Mouse (Mus musculus): ENCODE measurements around the gene Arrdc2. TPM values are rescaled to one million over a fixed set of nuclear protein-coding genes. Genes with fewer than 3 reads are reported as not detected.

The Arrdc2 gene
- polyA plus RNA-seq, 1 experiment: 12.1 TPM

- Histone ChIP-seq H3K4me1 (ENCODE audit: control insufficient read depth, insufficient read depth, low read length) (peaks cover 4% of the 10 kb centered on the region), H3K4me3 (ENCODE audit: low read depth, low read length) (peak overlapping the region; percentile 88), H3K36me3 (ENCODE audit: control insufficient read depth, insufficient read depth, low read length, poor library complexity, severe bottlenecking) (no peaks in the 10 kb centered on the region; the same call in 1 of the 2 replicates), H3K27me3 (ENCODE audit: control insufficient read depth, insufficient read depth, low read length, poor library complexity, severe bottlenecking) (no peaks in the 10 kb centered on the region), H3K27ac (ENCODE audit: insufficient read depth, low read length) (peak overlapping the region; percentile 64), H3K9me3 (replicated peaks; ENCODE audit: control insufficient read depth, insufficient read depth, low read length, poor library complexity, severe bottlenecking) (no peaks in the 10 kb centered on the region), H3K9ac (ENCODE audit: low read depth, poor library complexity, severe bottlenecking) (peak overlapping the region; percentile 80)
- TF ChIP-seq CTCF (IDR thresholded peaks at IDR 0.05; ENCODE audit: low read depth, low read length) (no peak), EP300 (IDR thresholded peaks at IDR 0.05; ENCODE audit: insufficient read depth, low read depth, low read length) (no peak), POLR2A (IDR thresholded peaks at IDR 0.05; ENCODE audit: insufficient read depth, low read length) (no peak)
Measured at GRCm38 (mm10) chr8:70872643-70873363, 33.3 kb upstream of the Arrdc2 start.

- H3K27me3 ChIP-seq (ENCODE audit: control insufficient read depth, insufficient read depth, low read length, poor library complexity, severe bottlenecking): no peaks in the 10 kb centered on the region
- H3K9me3 ChIP-seq (replicated peaks; ENCODE audit: control insufficient read depth, insufficient read depth, low read length, poor library complexity, severe bottlenecking): no peaks in the 10 kb centered on the region
- TF ChIP-seq CTCF (IDR thresholded peaks at IDR 0.05; ENCODE audit: low read depth, low read length) (no peak), POLR2A (IDR thresholded peaks at IDR 0.05; ENCODE audit: insufficient read depth, low read length) (no peak), EP300 (IDR thresholded peaks at IDR 0.05; ENCODE audit: insufficient read depth, low read depth, low read length) (no peak)
- peaks cover 4% of the 10 kb centered on the region for H3K4me1 ChIP-seq (ENCODE audit: control insufficient read depth, insufficient read depth, low read length)
- no peak overlapping the region for H3K9ac ChIP-seq (ENCODE audit: low read depth, poor library complexity, severe bottlenecking)
- H3K27ac ChIP-seq (ENCODE audit: insufficient read depth, low read length): no peak overlapping the region
- no peak overlapping the region for H3K4me3 ChIP-seq (ENCODE audit: low read depth, low read length)
- H3K36me3 ChIP-seq (ENCODE audit: control insufficient read depth, insufficient read depth, low read length, poor library complexity, severe bottlenecking): no peaks in the 10 kb centered on the region; the same call in 1 of the 2 replicates
Measured at GRCm38 (mm10) chr8:70871195-70871807, 31.8 kb upstream of the Arrdc2 start.

GRCm38 (mm10) chr8:70869601-70870041, 30.1 kb upstream of the Arrdc2 start:
- peak overlapping the region; percentile 6; the same call in 1 of the 2 replicates for H3K9ac ChIP-seq (ENCODE audit: low read depth, poor library complexity, severe bottlenecking)
- H3K36me3 ChIP-seq (ENCODE audit: control insufficient read depth, insufficient read depth, low read length, poor library complexity, severe bottlenecking): no peaks in the 10 kb centered on the region; the same call in 1 of the 2 replicates
- H3K4me3 ChIP-seq (ENCODE audit: low read depth, low read length): peak overlapping the region; percentile 9; the same call in 1 of the 2 replicates
- H3K4me1 ChIP-seq (ENCODE audit: control insufficient read depth, insufficient read depth, low read length): peaks cover 4% of the 10 kb centered on the region
- peak overlapping the region; percentile 15; the same call in 1 of the 2 replicates for H3K27ac ChIP-seq (ENCODE audit: insufficient read depth, low read length)
- H3K27me3 ChIP-seq (ENCODE audit: control insufficient read depth, insufficient read depth, low read length, poor library complexity, severe bottlenecking): no peaks in the 10 kb centered on the region
- H3K9me3 ChIP-seq (replicated peaks; ENCODE audit: control insufficient read depth, insufficient read depth, low read length, poor library complexity, severe bottlenecking): no peaks in the 10 kb centered on the region
- no peak for TF ChIP-seq POLR2A (IDR thresholded peaks at IDR 0.05; ENCODE audit: insufficient read depth, low read length)
- peak; percentile 96 for TF ChIP-seq CTCF (IDR thresholded peaks at IDR 0.05; ENCODE audit: low read depth, low read length)
- peak; percentile 57; the same call in 1 of the 2 replicates for TF ChIP-seq EP300 (IDR thresholded peaks at IDR 0.05; ENCODE audit: insufficient read depth, low read depth, low read length)

GRCm38 (mm10) chr8:70869199-70869571, 29.7 kb upstream of the Arrdc2 start:
- no peaks in the 10 kb centered on the region for H3K9me3 ChIP-seq (replicated peaks; ENCODE audit: control insufficient read depth, insufficient read depth, low read length, poor library complexity, severe bottlenecking)
- no peaks in the 10 kb centered on the region; the same call in 1 of the 2 replicates for H3K36me3 ChIP-seq (ENCODE audit: control insufficient read depth, insufficient read depth, low read length, poor library complexity, severe bottlenecking)
- peak overlapping the region; percentile 23 for H3K27ac ChIP-seq (ENCODE audit: insufficient read depth, low read length)
- 0 out of 2 replicates have a peak, but pooled peaks cover 3% of the 10 kb centered on the region for H3K27me3 ChIP-seq (ENCODE audit: control insufficient read depth, insufficient read depth, low read length, poor library complexity, severe bottlenecking)
- H3K4me1 ChIP-seq (ENCODE audit: control insufficient read depth, insufficient read depth, low read length): peaks cover 6% of the 10 kb centered on the region
- peak overlapping the region; percentile 30 for H3K9ac ChIP-seq (ENCODE audit: low read depth, poor library complexity, severe bottlenecking)
- no peak for TF ChIP-seq CTCF (IDR thresholded peaks at IDR 0.05; ENCODE audit: low read depth, low read length)
- TF ChIP-seq POLR2A (IDR thresholded peaks at IDR 0.05; ENCODE audit: insufficient read depth, low read length): no peak
- no peak for TF ChIP-seq EP300 (IDR thresholded peaks at IDR 0.05; ENCODE audit: insufficient read depth, low read depth, low read length)
- H3K4me3 ChIP-seq (ENCODE audit: low read depth, low read length): peak overlapping the region; percentile 55

GRCm38 (mm10) chr8:70868559-70869198, 29.2 kb upstream of the Arrdc2 start:
- TF ChIP-seq POLR2A (IDR thresholded peaks at IDR 0.05; ENCODE audit: insufficient read depth, low read length) (peak; percentile 53), EP300 (IDR thresholded peaks at IDR 0.05; ENCODE audit: insufficient read depth, low read depth, low read length) (no peak)
- H3K4me1 ChIP-seq (ENCODE audit: control insufficient read depth, insufficient read depth, low read length): peaks cover 7% of the 10 kb centered on the region
- H3K27me3 ChIP-seq (ENCODE audit: control insufficient read depth, insufficient read depth, low read length, poor library complexity, severe bottlenecking): 0 out of 2 replicates have a peak, but pooled peaks cover 4% of the 10 kb centered on the region
- no peaks in the 10 kb centered on the region; the same call in 1 of the 2 replicates for H3K36me3 ChIP-seq (ENCODE audit: control insufficient read depth, insufficient read depth, low read length, poor library complexity, severe bottlenecking)
- H3K27ac ChIP-seq (ENCODE audit: insufficient read depth, low read length): peak overlapping the region; percentile 23
- H3K9ac ChIP-seq (ENCODE audit: low read depth, poor library complexity, severe bottlenecking): peak overlapping the region; percentile 30
- peak overlapping the region; percentile 55 for H3K4me3 ChIP-seq (ENCODE audit: low read depth, low read length)
- no peaks in the 10 kb centered on the region for H3K9me3 ChIP-seq (replicated peaks; ENCODE audit: control insufficient read depth, insufficient read depth, low read length, poor library complexity, severe bottlenecking)

All from ES-Bruce4 (cell line).